Mouse (Mus musculus): ENCODE results near the gene Bach2. TPM values are rescaled to one million over a fixed set of nuclear protein-coding genes. Genes with fewer than 3 reads are reported as not detected.

Gene Bach2
- polyA plus RNA-seq, 2 experiments = 0.45 to 0.67 TPM

DNA sequence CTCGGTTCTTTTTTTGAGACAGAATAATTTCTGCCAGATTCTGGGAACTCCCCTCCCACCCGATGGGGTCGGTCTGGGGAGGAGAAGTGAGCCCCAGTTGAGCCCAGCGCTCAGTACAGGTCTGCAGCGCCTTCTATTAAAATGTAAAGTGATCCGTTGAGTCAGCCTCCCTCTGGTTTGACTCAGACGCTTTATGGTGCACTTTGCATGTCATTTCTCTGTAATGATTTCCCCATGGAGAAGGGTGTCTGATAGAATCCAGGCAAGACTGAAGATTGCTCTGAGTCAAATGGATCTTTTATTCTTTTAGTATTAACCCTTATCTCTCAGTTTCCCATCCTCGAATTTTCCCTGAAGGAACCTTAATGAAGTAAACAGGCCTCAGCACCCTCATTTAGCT lies 244.3 kb downstream of the Bach2 start:
- no peaks in the 10 kb centered on the region for H3K36me3 ChIP-seq (replicated peaks; ENCODE audit: control insufficient read depth, insufficient read depth, low read depth)
- 42% methylated on average over 8 of the region's 8 CpGs for WGBS (ENCODE audit: insufficient replicate concordance)
- no peak for DNase-seq (ENCODE audit: low read depth in 3 of 3, low spot score in 3 of 3)
- no peaks in the 10 kb centered on the region for H3K4me1 ChIP-seq (replicated peaks; ENCODE audit: control insufficient read depth in 2 of 2, insufficient read depth in 2 of 2, low read length in 1 of 2)
- TF ChIP-seq EP300 (IDR thresholded peaks at IDR 0.05; ENCODE audit: low read depth) (no peak), CTCF (IDR thresholded peaks at IDR 0.05; ENCODE audit: low read depth) (no peak)
- H3K9ac ChIP-seq (replicated peaks) = no peak overlapping the region
- no peak overlapping the region for H3K4me3 ChIP-seq (ENCODE audit: insufficient read depth in 1 of 2, low read depth in 2 of 2, low read length in 2 of 2)
- no peaks in the 10 kb centered on the region for H3K27me3 ChIP-seq (ENCODE audit: control insufficient read depth, insufficient read depth, low read length)
- no peak for ATAC-seq (ENCODE audit: insufficient read depth)
- H3K27ac ChIP-seq = no peak overlapping the region
- H3K9me3 ChIP-seq (ENCODE audit: control insufficient read depth, low read length) = no peaks in the 10 kb centered on the region
- H3K4me2 ChIP-seq (ENCODE audit: low read depth) = no peak overlapping the region

GRCm38 (mm10) chr4:32485848-32486247 lies 247.2 kb downstream of the Bach2 start:
- no peak for TF ChIP-seq CTCF (IDR thresholded peaks at IDR 0.05; ENCODE audit: low read depth)
- no peak for TF ChIP-seq EP300 (IDR thresholded peaks at IDR 0.05; ENCODE audit: low read depth)
- H3K27ac ChIP-seq = no peak overlapping the region

GRCm38 (mm10) chr4:32486654-32487398 lies 248.2 kb downstream of the Bach2 start:
- H3K4me2 ChIP-seq (ENCODE audit: low read depth) = no peak overlapping the region
- no peak overlapping the region for H3K4me3 ChIP-seq (ENCODE audit: insufficient read depth in 1 of 2, low read depth in 2 of 2, low read length in 2 of 2)
- no peaks in the 10 kb centered on the region for H3K27me3 ChIP-seq (ENCODE audit: control insufficient read depth, insufficient read depth, low read length)
- no peak for ATAC-seq (ENCODE audit: insufficient read depth)
- TF ChIP-seq EP300 (IDR thresholded peaks at IDR 0.05; ENCODE audit: low read depth) = no peak
- no peak for TF ChIP-seq CTCF (IDR thresholded peaks at IDR 0.05; ENCODE audit: low read depth)
- DNase-seq (ENCODE audit: low read depth in 3 of 3, low spot score in 3 of 3) = no peak
- H3K4me1 ChIP-seq (replicated peaks; ENCODE audit: control insufficient read depth in 2 of 2, insufficient read depth in 2 of 2, low read length in 1 of 2) = no peaks in the 10 kb centered on the region
- no peak overlapping the region for H3K9ac ChIP-seq (replicated peaks)
- 72% methylated on average over 17 of the region's 17 CpGs for WGBS (ENCODE audit: insufficient replicate concordance)
- no peaks in the 10 kb centered on the region for H3K9me3 ChIP-seq (ENCODE audit: control insufficient read depth, low read length)
- no peaks in the 10 kb centered on the region for H3K36me3 ChIP-seq (replicated peaks; ENCODE audit: control insufficient read depth, insufficient read depth, low read depth)
- H3K27ac ChIP-seq = no peak overlapping the region

More at GRCm38 (mm10) chr4:32485848-32486247, 247.2 kb downstream of the Bach2 start:
- Histone ChIP-seq H3K27me3 (ENCODE audit: control insufficient read depth, insufficient read depth, low read length) (no peaks in the 10 kb centered on the region), H3K4me2 (ENCODE audit: low read depth) (no peak overlapping the region), H3K4me1 (replicated peaks; ENCODE audit: control insufficient read depth in 2 of 2, insufficient read depth in 2 of 2, low read length in 1 of 2) (no peaks in the 10 kb centered on the region), H3K9me3 (ENCODE audit: control insufficient read depth, low read length) (no peaks in the 10 kb centered on the region), H3K36me3 (replicated peaks; ENCODE audit: control insufficient read depth, insufficient read depth, low read depth) (no peaks in the 10 kb centered on the region), H3K9ac (replicated peaks) (no peak overlapping the region), H3K4me3 (ENCODE audit: insufficient read depth in 1 of 2, low read depth in 2 of 2, low read length in 2 of 2) (no peak overlapping the region)
- ATAC-seq (ENCODE audit: insufficient read depth) (no peak), DNase-seq (ENCODE audit: low read depth in 3 of 3, low spot score in 3 of 3) (no peak)
- 36% methylated on average over 5 of the region's 5 CpGs for WGBS (ENCODE audit: insufficient replicate concordance)

DNA sequence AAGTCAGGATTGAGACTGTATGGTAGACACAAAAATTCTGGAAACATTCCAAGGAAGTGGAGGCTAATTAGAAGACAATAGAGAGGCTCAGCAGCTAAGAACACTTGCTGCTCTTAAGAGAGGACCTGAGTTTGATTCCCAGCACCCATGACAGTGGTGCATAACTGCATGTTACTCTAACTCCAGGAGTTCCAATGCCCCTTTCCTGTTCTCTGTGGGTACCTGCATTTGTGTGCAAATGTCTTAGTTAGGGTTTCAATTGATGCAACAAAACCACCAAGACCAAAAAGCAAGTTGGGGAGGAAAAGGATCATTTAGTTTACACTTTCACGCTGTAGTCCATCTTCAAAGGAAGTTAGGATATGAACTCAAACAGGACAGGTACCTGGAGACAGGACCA lies 250.6 kb downstream of the Bach2 start:
- DNase-seq (ENCODE audit: low read depth in 3 of 3, low spot score in 3 of 3) (no peak), ATAC-seq (ENCODE audit: insufficient read depth) (no peak)
- Histone ChIP-seq H3K9me3 (ENCODE audit: control insufficient read depth, low read length) (no peaks in the 10 kb centered on the region), H3K4me2 (ENCODE audit: low read depth) (no peak overlapping the region), H3K4me3 (ENCODE audit: insufficient read depth in 1 of 2, low read depth in 2 of 2, low read length in 2 of 2) (no peak overlapping the region), H3K36me3 (replicated peaks; ENCODE audit: control insufficient read depth, insufficient read depth, low read depth) (no peaks in the 10 kb centered on the region), H3K4me1 (replicated peaks; ENCODE audit: control insufficient read depth in 2 of 2, insufficient read depth in 2 of 2, low read length in 1 of 2) (no peaks in the 10 kb centered on the region), H3K9ac (replicated peaks) (no peak overlapping the region), H3K27me3 (ENCODE audit: control insufficient read depth, insufficient read depth, low read length) (no peaks in the 10 kb centered on the region), H3K27ac (no peak overlapping the region)
- TF ChIP-seq EP300 (IDR thresholded peaks at IDR 0.05; ENCODE audit: low read depth) = no peak
- TF ChIP-seq CTCF (IDR thresholded peaks at IDR 0.05; ENCODE audit: low read depth) = no peak
- 74% methylated on average over 1 of the region's 1 CpGs for WGBS (ENCODE audit: insufficient replicate concordance)

DNA sequence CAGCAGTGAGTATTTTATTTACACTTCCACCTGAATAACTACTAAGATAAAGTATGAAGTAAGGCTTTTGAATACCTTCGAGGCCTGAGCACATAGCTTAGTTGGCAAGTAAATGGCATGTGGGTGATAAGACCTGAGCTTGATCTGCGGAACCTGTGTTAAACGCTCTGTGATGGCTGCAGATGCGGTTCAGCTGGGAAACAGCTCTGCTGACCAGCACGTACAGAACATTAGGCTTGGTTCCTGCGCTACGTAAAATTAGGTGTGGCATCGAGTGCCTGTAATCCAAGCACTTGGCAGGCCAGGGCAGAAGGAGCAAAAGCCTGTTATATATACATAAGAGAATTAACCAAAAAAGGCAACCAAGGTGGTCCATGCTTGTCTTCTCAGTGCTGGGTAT lies 252.6 kb downstream of the Bach2 start:
- ATAC-seq (ENCODE audit: insufficient read depth) = no peak
- Histone ChIP-seq H3K4me3 (ENCODE audit: insufficient read depth in 1 of 2, low read depth in 2 of 2, low read length in 2 of 2) (no peak overlapping the region), H3K9me3 (ENCODE audit: control insufficient read depth, low read length) (no peaks in the 10 kb centered on the region), H3K27me3 (ENCODE audit: control insufficient read depth, insufficient read depth, low read length) (no peaks in the 10 kb centered on the region), H3K4me1 (replicated peaks; ENCODE audit: control insufficient read depth in 2 of 2, insufficient read depth in 2 of 2, low read length in 1 of 2) (no peaks in the 10 kb centered on the region), H3K4me2 (ENCODE audit: low read depth) (no peak overlapping the region), H3K27ac (no peak overlapping the region), H3K9ac (replicated peaks) (no peak overlapping the region), H3K36me3 (replicated peaks; ENCODE audit: control insufficient read depth, insufficient read depth, low read depth) (no peaks in the 10 kb centered on the region)
- no peak for DNase-seq (ENCODE audit: low read depth in 3 of 3, low spot score in 3 of 3)
- TF ChIP-seq EP300 (IDR thresholded peaks at IDR 0.05; ENCODE audit: low read depth) (no peak), CTCF (IDR thresholded peaks at IDR 0.05; ENCODE audit: low read depth) (no peak)
- WGBS (ENCODE audit: insufficient replicate concordance) = 69% methylated on average over 8 of the region's 8 CpGs
